Mouse (Mus musculus): ENCODE data around the gene Aco2.

Aco2 gene

GRCm38 (mm10) chr15:81846755-81847154, 25.4 kb upstream of the Aco2 start:
- no peak for DNase-seq

DNA sequence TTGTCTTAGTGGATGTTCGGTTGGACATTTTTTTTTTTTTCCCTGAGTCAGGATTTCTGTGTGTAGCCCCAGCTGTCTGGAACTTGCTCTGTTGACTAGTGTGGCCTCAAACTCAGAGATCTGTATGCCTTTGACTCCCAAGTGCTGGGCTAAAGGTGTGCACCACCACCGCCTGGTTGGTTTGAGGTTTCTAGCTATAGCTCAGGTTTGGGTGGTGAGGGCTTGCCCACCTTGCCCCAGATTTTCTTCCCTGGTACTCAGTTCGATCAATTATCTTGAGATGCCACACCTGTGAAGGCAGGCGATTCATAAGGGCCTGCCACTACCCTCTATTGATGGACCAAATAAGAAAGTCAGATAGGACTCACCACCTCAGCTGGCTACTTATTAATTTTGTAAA, 24.9 kb upstream of the Aco2 start:
- DNase-seq: no peak

DNA sequence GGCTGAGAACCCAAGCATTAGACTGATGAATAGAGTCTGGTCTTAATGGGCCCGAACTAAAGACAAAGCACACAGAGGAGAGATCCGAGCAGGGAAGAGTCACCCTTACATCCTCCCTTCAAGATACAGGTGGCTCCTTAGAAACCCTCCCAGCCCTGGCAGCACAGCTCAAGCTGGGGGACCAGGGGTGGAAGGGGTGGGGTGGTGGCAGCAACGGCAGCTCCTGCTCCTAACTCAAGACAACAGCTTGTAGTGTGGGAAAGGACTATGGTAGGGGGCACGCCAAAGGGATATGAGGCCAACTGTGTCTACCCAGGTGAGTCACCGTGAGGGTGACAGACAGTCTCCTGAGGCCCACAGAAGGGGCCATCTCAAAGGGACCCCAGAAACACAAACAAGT, 24.2 kb upstream of the Aco2 start:
- no peak for DNase-seq

DNA sequence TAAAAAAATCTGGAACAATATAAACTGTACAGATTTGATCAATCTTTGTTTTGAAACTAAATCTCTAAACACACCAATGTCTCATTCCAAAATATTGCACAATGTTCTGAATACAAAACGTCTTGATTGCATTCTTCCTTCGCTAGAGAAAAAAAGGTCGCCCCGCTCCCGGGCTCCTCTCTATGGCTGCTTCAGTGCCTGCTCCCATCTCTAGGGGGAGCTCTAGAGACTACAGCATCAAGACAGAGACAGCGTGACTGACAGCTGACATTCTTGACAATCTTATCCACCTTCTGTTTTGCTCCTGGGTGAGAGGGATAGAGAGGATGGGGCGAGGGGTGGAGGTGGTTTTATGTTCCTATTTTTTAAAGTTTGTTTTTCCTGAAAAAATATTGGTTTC, 23.8 kb upstream of the Aco2 start:
- DNase-seq: peak; percentile 63 to 77

- peak in 1 of 2 experiments; percentile 51 for DNase-seq
Measured at GRCm38 (mm10) chr15:81849104-81849503, 23.0 kb upstream of the Aco2 start.

- DNase-seq: no peak
Measured at GRCm38 (mm10) chr15:81850718-81851117, 21.4 kb upstream of the Aco2 start.

GRCm38 (mm10) chr15:81851375-81851774, 20.7 kb upstream of the Aco2 start:
- DNase-seq: no peak

DNA sequence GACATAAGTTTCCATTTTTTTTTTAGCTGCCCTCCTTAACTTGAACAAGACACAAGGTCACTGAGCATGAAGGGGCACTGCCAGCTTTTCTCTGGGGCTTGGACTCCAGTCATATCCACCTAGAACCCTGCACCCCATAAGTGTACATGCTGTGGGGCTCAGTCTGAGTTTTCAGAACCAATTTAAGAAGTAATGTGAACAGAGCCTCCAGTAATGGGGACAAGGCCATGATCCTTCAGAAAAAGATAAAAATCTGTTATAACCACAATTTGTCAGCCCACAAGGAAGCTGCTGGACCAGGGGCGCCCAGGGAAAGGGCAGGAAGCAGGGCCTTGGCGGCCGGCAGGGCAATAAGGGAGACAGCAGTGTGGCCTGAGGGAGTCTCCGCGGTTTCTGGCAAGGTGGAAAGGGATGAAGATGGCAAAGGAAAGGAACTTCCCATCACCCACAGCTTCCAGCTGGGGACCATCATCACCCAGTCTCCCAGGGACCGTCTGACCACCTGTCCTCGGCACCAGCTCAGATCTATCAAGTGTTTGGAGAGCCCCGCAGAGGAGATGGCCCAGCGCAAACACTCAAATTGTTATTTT, 19.6 kb upstream of the Aco2 start:
- peak in 1 of 2 experiments; percentile 38 for DNase-seq

DNA sequence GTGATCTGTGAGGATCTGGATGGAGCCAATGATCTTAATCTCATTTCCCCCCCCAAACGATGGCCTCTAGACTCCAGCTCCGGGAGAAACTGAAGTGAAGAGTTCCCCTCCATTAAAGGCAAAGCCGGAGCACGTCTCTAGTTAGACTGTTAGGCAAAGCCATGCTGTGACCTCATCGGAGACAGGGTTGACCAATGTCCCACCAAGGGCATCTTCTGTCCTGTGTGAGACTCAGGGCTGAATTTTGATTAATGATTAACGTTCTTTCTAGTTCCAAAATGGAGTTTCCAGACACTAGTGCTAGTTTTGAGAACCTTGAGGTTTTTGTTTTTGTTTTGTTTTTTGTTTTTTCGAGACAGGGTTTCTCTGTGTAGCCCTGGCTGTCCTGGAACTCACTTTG, 19.0 kb upstream of the Aco2 start:
- no peak for DNase-seq

DNA sequence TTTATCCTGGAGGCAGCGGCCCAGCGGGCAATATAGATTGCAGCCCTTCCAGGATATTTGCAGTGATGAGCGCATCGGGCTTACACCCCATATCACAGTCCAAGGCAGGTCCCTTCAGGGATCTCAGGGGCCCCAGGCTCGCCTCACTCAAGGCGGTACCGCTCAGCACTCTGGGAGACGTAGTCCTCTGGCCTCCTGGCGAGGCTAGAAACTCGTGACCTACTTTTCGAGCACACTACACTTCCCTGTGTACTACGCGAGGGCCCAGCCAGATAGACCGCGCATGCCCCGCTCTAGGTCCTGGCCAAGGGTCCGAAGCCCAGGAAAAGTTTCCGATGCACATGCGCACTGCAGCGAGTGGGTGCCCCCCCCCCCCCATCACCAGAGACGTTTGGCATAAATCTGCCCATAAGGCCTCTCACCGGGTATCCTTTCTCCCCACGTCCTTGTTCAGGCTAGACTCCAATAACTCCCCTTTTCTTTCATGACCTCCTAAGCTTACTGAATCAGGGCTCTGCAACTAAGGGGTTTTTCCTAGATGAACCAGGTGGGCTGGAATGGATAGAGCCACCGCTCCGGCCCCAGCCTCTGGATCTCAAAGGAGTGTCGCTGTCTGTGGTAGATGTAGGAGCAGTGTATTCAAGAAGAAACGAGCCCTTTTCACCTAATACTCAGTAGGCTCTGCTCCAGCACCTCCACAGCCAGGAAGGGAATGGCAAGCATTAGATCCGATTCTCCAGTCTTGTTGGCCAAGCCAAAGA, 15.9 kb upstream of the Aco2 start:
- peak; percentile 88 to 91 for DNase-seq

GRCm38 (mm10) chr15:81856938-81857723, 15.0 kb upstream of the Aco2 start:
- DNase-seq: peak in 1 of 2 experiments; percentile 46

- DNase-seq: no peak
Measured at GRCm38 (mm10) chr15:81857724-81858116, 14.4 kb upstream of the Aco2 start.

GRCm38 (mm10) chr15:81858138-81858516, 14.0 kb upstream of the Aco2 start:
- DNase-seq: peak; percentile 93 to 97

- DNase-seq: peak; percentile 79 to 82
Measured at GRCm38 (mm10) chr15:81858517-81859329, 13.4 kb upstream of the Aco2 start, which contains the start of gene Tob2. Gene Tob2 (minus strand): TSS chr15:81858796.

DNA sequence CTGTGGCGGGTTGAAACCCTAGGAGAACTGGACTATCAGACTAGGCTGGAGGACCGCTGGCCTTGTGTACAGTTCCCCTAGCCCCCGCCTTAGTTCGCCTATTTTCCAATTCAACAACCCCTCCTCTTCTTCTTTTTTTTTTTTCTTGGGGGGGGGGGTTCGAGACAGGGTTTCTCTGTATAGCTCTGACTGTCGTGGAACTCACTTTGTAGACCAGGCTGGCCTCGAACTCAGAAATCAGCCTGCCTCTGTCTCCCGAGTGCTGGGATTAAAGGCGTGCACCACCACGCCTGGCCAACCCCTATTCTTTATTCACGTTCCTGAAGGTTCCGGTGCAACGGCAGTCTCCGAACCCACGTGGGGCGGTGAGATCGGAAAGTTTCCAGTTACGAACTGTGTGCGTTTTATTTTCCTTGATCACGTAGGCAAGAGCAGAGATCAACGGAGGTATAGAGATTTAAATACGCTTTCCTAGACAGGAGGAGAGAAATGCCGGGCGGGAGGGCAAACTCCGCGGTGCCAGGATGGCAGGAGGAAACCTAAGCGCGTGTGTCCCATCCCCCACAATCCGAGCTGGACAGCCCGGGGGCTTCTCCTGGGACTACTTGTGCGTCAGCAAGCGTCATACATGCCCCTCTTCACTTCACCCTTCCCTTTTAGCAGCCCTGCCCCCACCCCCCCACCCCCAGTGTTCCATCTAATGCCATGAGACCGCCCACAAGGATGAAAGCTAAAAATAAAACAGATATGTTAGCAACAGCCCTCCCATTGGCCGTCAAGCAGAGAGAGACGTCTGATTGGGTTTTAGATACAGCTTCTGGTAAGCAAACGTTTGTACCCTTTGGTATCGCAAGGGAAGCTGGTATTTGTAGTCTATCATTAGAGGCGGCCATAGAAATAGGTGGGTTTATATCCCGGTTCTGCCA, 12.5 kb upstream of the Aco2 start:
- DNase-seq: peak; percentile 92

GRCm38 (mm10) chr15:81860471-81861135, 11.5 kb upstream of the Aco2 start:
- peak; percentile 65 to 68 for DNase-seq

- DNase-seq: no peak
Measured at GRCm38 (mm10) chr15:81864238-81864637, 7.9 kb upstream of the Aco2 start.

DNA sequence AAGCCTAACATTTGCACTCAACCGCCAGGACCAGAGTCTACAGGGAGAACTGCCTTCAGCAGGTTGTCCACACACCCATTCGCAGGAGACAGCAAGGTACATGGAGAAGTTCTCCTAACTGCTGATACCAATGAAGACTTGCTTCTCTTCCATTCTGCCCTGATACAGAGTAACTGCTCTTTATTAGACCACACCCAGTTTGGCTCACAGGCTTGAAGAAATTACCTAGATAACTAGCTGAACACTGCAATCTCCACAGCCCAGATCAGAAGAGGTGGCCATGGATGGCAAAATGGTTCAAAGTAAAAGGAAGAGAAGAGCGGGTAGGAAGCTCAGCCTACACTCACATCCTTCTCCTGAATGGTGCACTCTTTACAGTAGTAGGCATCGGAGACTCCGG, 2.1 kb upstream of the Aco2 start:
- DNase-seq: no peak

DNA sequence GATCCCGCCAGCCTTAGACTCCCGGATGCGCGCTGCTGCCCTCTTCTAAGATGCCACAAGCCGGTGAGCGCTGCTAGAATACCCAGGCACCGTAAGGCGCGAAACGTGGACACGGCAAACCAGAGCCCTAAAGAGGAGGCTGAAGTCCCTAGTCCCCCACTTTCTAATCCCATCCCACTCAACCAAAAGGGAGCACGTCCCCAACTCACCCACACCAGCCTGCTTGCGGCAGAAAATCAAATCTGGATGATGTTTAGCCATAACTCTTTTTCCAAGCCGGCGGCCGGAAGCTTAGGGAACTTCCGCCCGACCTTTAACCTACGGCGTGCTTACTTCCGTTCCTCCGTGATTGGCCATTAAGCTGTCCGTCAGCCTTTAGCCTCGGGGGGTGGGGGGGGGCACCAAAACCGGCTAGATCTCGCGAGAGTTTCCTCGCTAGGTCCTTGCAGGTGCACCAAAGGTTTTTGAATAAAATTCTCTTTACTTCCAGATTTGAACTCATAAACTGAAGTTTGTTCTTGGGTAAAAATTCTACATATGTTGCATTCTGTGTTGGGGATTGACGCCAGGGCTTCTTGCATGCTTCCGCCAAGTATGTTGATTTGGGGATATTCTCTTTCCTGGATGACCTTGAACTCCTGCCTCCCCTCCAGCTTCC, 376 bp upstream of the Aco2 start, which contains the start of gene Phf5a:
Phf5a (minus strand) TSS at position 308 of the 658 bp plus-strand sequence.
- peak; percentile 87 to 88 for DNase-seq
